Mouse (Mus musculus) skeletal muscle tissue, adult 2 months (tissue): Measurements from ENCODE around the gene Gm8138.
"Not testable (repeated sequence)": the region's sequence is repeated elsewhere in the genome, so short reads cannot be mapped to it uniquely, and the experiment has no call there.

ENCODE experiments used
- DNase-seq: peaks from one replicate; pipeline ENCODE4 v3.0.0-alpha.2; 2012; ENCODE audit warnings: low read depth, low spot score

Gene Gm8138

GRCm38 (mm10) chr14:43416250-43416649 is at the start of gene Gm8138:
Gene Gm8138, minus strand, starts transcription at chr14:43416350.
- DNase-seq = not testable (repeated sequence)

- not testable (repeated sequence) for DNase-seq
Measured at GRCm38 (mm10) chr14:43361713-43362112, 54.4 kb downstream of the Gm8138 start.
